Mouse (Mus musculus) ovary, postnatal 10 days (tissue): ENCODE data around the gene Nasp.
"Not testable (repeated sequence)": the region's sequence is repeated elsewhere in the genome, so short reads cannot be mapped to it uniquely, and the experiment has no call there.

Experiments
- DNase-seq: peaks from one replicate; pipeline ENCODE4 v3.0.0; 2022; ENCODE audit warnings: low spot score

Gene Nasp

GRCm38 (mm10) chr4:116627722-116628662 lies at the start of gene Nasp:
Gene Nasp (minus strand): TSS chr4:116627941.
- peak; percentile 42 for DNase-seq

DNA sequence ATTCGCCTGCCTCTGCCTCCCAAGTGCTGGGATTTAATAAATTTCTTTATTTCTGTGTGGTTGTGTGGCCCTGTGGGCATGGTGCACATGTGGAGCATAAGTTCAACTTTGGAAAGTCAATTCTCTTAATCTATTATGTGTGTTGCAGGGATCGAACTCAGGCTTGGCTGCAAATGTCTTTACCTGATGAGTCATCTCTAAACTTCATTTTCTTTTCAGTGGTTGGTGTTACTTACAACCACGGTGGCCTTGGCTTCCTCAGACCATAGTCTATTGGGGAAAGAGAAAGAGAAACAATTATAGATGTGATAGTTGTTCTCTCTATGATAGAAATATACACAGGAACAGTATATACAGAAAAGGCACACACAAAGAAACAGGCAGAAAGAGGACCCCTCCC lies 48.3 kb upstream of the Nasp start:
- DNase-seq = no peak

DNA sequence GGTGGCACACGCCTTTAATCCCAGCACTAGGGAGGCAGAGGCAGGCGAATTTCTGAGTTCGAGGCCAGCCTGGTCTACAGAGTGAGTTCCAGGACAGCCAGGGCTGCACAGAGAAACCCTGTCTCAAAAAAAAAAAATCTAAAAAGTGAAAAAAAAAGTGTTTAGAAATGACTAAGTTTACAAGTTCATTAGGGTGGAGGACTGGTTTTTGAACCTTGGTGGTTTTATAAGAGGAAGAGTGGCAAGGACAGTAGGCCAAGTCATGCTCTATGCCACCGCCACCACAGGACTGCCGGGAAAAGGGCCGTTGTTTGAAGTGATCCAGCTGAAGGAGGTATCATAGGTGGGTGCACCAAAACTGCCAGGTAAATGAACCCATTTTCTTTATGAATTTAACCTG lies 47.0 kb upstream of the Nasp start:
- not testable (repeated sequence) for DNase-seq

DNA sequence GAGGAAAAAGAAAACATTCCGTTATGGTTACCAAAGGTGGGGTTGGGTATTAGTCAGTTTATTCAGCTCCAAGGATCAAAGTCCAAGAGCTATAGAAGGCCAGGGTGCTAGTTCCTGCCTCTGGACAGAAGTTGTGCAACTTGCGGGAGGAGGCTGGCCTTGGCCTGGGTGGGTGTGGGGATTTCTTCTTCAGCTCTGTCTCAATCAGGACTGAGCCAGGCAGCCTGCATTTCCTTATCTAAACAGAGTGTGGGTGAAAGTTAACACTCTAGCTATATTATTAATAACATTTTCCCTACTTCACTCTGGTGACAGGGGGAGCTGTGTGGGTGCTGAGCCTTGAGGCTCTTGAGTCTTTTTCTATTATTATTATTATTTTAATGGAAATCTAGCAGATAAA lies 45.0 kb upstream of the Nasp start:
- DNase-seq = no peak

DNA sequence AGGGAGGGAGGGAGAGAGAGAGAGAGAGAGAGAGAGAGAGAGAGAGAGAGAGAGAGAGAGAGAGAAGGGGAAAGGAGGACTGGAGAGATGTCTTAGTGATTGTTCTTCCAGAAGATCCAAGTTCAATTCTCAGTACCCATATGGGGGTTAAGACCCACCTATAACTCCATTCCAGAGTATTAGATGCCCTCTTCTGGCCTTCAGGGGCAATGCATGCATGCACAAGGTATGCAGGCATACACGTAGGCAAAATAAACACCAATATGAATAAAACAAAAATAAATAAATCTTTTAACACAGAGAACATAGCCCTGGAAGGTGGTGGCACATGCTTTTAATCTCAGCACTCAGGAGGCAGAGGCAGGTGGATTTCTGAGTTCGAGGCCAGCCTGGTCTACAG lies 41.5 kb upstream of the Nasp start:
- DNase-seq = no peak

DNA sequence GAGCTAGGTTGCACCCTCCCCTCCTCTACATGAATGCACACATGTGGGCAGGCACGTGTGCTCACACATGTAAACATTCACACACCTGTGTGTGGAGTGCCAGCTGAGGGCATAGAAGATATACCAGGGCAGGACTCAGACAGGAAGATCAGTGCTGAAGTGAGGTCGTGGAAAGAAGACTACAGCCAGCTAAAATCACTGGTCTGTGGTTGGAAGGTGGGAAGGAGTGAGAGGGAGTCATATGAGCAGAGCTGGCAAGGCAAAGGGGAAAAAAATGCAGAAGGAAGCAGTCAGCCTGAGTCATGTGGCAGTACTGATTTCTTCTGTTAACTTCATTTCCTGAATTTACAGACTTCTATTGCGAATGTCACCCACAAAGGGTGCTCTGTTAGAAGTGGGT lies 40.4 kb upstream of the Nasp start:
- DNase-seq = no peak

DNA sequence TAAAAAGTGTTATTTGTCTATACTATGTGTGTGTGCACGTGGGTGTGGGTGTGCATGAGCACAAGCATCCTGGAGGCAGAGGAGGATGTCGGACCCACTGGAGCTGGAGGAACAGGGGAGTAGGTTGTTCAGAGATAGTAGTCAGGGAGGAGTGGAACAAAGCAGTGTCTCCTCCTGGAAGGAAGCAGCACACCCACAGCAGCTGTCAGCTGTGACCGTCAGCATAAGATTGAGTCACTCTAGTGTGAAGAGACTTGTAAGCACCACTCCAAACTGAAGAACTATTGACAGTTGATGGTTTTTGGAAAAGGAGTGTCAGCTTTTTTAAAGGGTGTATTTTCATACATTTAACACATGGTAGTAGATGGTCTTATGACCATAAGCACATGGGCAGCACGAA lies 38.9 kb upstream of the Nasp start:
- DNase-seq = no peak

GRCm38 (mm10) chr4:116661998-116662397 lies 34.3 kb upstream of the Nasp start:
- no peak for DNase-seq

DNA sequence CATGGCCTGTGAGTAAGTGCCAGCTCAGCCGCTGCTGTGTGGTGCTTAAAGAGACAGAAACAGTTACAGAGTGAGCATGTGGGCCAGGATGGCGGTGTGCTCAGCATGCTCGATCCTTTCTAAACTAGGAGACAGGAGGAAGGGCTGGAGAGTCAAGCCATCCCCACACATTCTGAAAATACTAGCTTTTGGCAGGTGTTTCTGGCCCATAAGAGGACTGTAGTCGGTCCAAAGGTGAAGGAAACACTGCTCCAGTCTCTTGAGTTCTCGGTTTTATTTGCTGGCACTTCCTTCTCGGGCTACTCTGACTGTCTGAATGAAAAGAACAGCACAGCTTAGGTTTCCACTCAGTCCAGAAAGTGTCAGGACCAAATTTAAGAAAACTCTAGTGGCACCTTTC lies 33.1 kb upstream of the Nasp start:
- DNase-seq = no peak

- not testable (repeated sequence) for DNase-seq
These were observed 32.2 kb upstream of the Nasp start for GRCm38 (mm10) chr4:116659916-116660315.

DNA sequence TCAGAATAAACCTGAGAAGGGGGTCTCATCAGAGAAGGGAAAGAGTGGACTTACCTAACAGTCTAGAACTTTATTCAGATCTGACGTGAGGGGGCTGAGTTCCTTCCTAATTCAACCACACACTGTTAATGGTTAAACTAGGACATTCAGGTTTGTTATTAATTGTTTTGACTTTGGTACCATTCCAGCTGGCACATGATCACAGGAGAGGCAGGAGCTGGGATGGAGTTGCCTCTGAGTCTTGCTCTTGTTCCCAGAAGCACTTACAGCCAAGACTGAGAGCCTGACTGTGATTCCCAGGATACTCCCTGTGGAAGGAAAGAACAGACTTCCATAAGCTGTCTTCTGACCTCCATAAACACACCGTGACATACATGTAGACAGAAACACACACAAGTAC lies 31.7 kb upstream of the Nasp start:
- no peak for DNase-seq

DNA sequence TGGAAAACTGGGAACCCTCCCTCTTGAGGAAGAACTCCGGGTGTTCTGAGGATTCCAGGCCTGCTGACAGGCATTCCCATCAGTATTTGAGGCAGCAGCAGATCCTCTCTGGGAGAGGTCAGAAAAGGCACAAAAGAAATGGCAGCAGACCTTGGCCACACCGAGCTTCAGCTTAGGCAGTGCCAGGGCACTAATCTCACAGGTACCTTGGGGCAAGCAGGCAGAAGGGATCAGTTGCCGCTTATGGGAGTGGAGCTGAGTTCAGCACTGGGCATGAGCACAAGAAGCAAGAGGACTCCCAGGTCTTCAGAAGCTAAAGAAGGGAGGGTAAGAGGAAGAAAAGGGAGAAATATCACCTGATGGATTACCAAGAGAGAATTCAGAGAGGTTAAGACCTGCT lies 30.2 kb upstream of the Nasp start:
- no peak for DNase-seq

DNA sequence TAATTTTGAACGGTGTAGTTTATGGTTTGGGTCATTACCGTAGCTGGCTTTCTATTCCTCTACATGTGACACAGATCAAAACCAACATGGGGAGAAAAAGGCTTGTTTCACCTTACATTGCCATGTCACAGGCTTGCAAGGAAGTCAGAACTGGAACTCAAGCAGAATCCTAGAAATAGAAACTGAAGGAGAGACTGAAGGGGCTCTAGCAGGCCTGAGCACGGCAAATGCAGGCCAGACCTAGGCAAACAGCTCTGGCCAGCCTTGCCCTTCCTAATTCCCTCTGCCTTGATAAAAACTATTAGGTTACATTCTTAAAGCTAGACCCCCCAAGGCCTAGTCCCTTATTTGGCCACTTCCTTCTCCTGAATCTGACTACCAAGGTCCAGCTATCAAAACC lies 27.9 kb upstream of the Nasp start:
- DNase-seq = no peak

DNA sequence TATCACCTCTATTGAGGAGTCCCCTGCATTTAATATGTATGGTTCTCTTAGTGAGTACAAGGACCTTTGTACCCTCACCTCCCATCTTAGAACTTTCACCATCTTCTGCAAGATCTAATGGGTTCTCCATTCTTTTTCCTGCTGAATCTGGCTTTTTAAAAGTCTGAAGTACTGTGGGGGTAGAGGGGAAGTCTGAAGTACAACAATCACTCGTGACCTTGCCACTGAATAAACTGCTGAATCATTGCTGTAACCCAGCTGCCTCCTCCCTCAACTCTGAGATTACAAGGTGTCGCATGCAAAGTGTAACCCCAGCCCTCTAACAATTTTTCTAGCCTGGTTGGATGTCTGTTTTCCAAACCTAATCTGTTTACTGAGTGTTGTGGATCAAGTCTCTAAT lies 27.4 kb upstream of the Nasp start:
- no peak for DNase-seq

- no peak for DNase-seq
These were observed 25.5 kb upstream of the Nasp start for GRCm38 (mm10) chr4:116653228-116653627.

- no peak for DNase-seq
These were observed 24.0 kb upstream of the Nasp start for GRCm38 (mm10) chr4:116651797-116652135.

GRCm38 (mm10) chr4:116650924-116651796 lies 23.4 kb upstream of the Nasp start, which contains the start of gene Akr1a1:
Gene Akr1a1 (minus strand): TSS chr4:116651680.
- DNase-seq = peak; percentile 87

DNA sequence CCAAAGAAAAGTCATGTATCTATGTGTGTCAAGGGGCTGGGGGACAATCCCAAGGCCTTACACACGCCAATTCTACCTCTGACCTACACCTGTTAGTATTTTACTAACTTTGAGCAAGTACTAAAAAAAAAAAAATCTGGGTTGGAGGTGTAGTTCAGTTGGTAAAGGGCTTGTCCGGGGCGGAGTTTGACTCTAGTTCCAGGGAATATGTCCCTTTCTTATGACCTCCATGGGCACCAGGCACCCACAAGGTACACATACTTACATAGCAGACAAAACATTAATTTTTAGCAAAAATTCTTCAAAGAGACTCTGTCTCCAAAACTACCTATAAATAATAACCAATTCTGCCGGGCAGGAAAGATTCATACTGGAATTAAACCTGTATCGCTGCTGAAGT lies 22.6 kb upstream of the Nasp start:
- no peak for DNase-seq

- no peak for DNase-seq
These were observed 21.7 kb upstream of the Nasp start for GRCm38 (mm10) chr4:116649411-116649810.

GRCm38 (mm10) chr4:116645624-116646023 lies 17.9 kb upstream of the Nasp start:
- DNase-seq = no peak

GRCm38 (mm10) chr4:116644326-116644725 lies 16.6 kb upstream of the Nasp start:
- no peak for DNase-seq

GRCm38 (mm10) chr4:116642071-116642470 lies 14.3 kb upstream of the Nasp start:
- DNase-seq = no peak

DNA sequence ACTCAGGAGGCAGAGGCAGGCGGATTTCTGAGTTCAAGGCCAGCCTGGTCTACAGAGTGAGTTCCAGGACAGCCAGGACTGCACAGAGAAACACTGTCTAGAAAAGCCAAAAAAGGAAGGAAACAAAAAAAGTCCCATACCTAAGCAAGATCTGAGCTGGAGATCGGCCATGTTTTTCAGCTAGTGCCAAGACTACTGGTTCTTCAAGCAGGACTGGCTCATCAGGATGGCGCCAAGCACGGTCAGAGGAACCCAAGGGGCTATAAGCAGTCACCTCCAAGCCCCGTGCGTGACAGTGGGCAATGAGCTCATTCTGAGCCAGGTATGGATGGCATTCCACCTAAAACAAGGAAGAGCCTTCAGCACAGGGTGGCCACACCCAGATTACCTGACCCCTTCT lies 11.1 kb upstream of the Nasp start:
- DNase-seq = no peak
